Mouse (Mus musculus): ENCODE results near the gene Pfdn6. TPM values are rescaled to one million over a fixed set of nuclear protein-coding genes. Genes with fewer than 3 reads are reported as not detected.

Pfdn6 gene
- polyA plus RNA-seq, 1 experiment, result not detected

- WGBS, result under 1% methylated on average over 41 of the region's 45 CpGs
- TF ChIP-seq CTCF (IDR thresholded peaks at IDR 0.05; ENCODE audit: insufficient read depth, low read depth, low read length), result no peak
- peak; percentile 72 for TF ChIP-seq POLR2A (IDR thresholded peaks at IDR 0.05; ENCODE audit: insufficient read depth, low read depth, low read length)
Observed at GRCm38 (mm10) chr17:33951021-33951946, 11.1 kb upstream of the Pfdn6 start, which contains the start of gene B3galt4. Gene B3galt4 (minus strand): TSS chr17:33951488.

GRCm38 (mm10) chr17:33950131-33950625, 10.0 kb upstream of the Pfdn6 start:
- Histone ChIP-seq H3K4me3 (ENCODE audit: insufficient read depth, low read depth, low read length) (peak overlapping the region; percentile 72), H3K27ac (ENCODE audit: insufficient read depth, low read depth, low read length) (no peak overlapping the region), H3K4me1 (ENCODE audit: control insufficient read depth, insufficient read depth, low read length) (peaks cover 35% of the 10 kb centered on the region)
- 63% methylated on average over 10 of the region's 10 CpGs for WGBS
- TF ChIP-seq CTCF (IDR thresholded peaks at IDR 0.05; ENCODE audit: insufficient read depth, low read depth, low read length), result no peak

More at GRCm38 (mm10) chr17:33951021-33951946, 11.1 kb upstream of the Pfdn6 start, which contains the start of gene B3galt4:
- Histone ChIP-seq H3K4me3 (ENCODE audit: insufficient read depth, low read depth, low read length) (peak within 1 kb of the TSS; percentile 72), H3K27ac (ENCODE audit: insufficient read depth, low read depth, low read length) (peak within 1 kb of the TSS; percentile 76), H3K4me1 (ENCODE audit: control insufficient read depth, insufficient read depth, low read length) (peaks cover 35% of the 10 kb centered on the region)

- Histone ChIP-seq H3K27ac (ENCODE audit: insufficient read depth, low read depth, low read length) (no peak overlapping the region), H3K4me3 (ENCODE audit: insufficient read depth, low read depth, low read length) (no peak overlapping the region), H3K4me1 (ENCODE audit: control insufficient read depth, insufficient read depth, low read length) (peaks cover 27% of the 10 kb centered on the region)
- 91% methylated on average over 19 of the region's 19 CpGs for WGBS
- TF ChIP-seq POLR2A (IDR thresholded peaks at IDR 0.05; ENCODE audit: insufficient read depth, low read depth, low read length) (no peak), CTCF (IDR thresholded peaks at IDR 0.05; ENCODE audit: insufficient read depth, low read depth, low read length) (no peak)
Observed at GRCm38 (mm10) chr17:33948905-33949537, 8.9 kb upstream of the Pfdn6 start.

- WGBS, result 87% methylated on average over 22 of the region's 22 CpGs
- Histone ChIP-seq H3K27ac (ENCODE audit: insufficient read depth, low read depth, low read length) (no peak overlapping the region), H3K4me3 (ENCODE audit: insufficient read depth, low read depth, low read length) (no peak overlapping the region), H3K4me1 (ENCODE audit: control insufficient read depth, insufficient read depth, low read length) (peaks cover 27% of the 10 kb centered on the region)
- TF ChIP-seq POLR2A (IDR thresholded peaks at IDR 0.05; ENCODE audit: insufficient read depth, low read depth, low read length), result no peak
- no peak for TF ChIP-seq CTCF (IDR thresholded peaks at IDR 0.05; ENCODE audit: insufficient read depth, low read depth, low read length)
Observed at GRCm38 (mm10) chr17:33948090-33948904, 8.2 kb upstream of the Pfdn6 start.

- no peak for TF ChIP-seq POLR2A (IDR thresholded peaks at IDR 0.05; ENCODE audit: insufficient read depth, low read depth, low read length)
- TF ChIP-seq CTCF (IDR thresholded peaks at IDR 0.05; ENCODE audit: insufficient read depth, low read depth, low read length), result no peak
- 89% methylated on average over 10 of the region's 10 CpGs for WGBS
- peaks cover 27% of the 10 kb centered on the region for H3K4me1 ChIP-seq (ENCODE audit: control insufficient read depth, insufficient read depth, low read length)
- H3K4me3 ChIP-seq (ENCODE audit: insufficient read depth, low read depth, low read length), result no peak overlapping the region
- H3K27ac ChIP-seq (ENCODE audit: insufficient read depth, low read depth, low read length), result no peak overlapping the region
Observed at GRCm38 (mm10) chr17:33947430-33948089, 7.4 kb upstream of the Pfdn6 start.

- H3K4me1 ChIP-seq (ENCODE audit: control insufficient read depth, insufficient read depth, low read length), result peaks cover 20% of the 10 kb centered on the region
- H3K4me3 ChIP-seq (ENCODE audit: insufficient read depth, low read depth, low read length), result no peak overlapping the region
- no peak overlapping the region for H3K27ac ChIP-seq (ENCODE audit: insufficient read depth, low read depth, low read length)
- TF ChIP-seq POLR2A (IDR thresholded peaks at IDR 0.05; ENCODE audit: insufficient read depth, low read depth, low read length) (no peak), CTCF (IDR thresholded peaks at IDR 0.05; ENCODE audit: insufficient read depth, low read depth, low read length) (no peak)
- 92% methylated on average over 15 of the region's 15 CpGs for WGBS
Observed at GRCm38 (mm10) chr17:33943454-33943853, 3.3 kb upstream of the Pfdn6 start.

GRCm38 (mm10) chr17:33941381-33941780, 1.2 kb upstream of the Pfdn6 start:
- Histone ChIP-seq H3K4me1 (ENCODE audit: control insufficient read depth, insufficient read depth, low read length) (peaks cover 20% of the 10 kb centered on the region), H3K4me3 (ENCODE audit: insufficient read depth, low read depth, low read length) (peak overlapping the region; percentile 77), H3K27ac (ENCODE audit: insufficient read depth, low read depth, low read length) (no peak overlapping the region)
- 59% methylated on average over 19 of the region's 19 CpGs for WGBS
- TF ChIP-seq POLR2A (IDR thresholded peaks at IDR 0.05; ENCODE audit: insufficient read depth, low read depth, low read length) (no peak), CTCF (IDR thresholded peaks at IDR 0.05; ENCODE audit: insufficient read depth, low read depth, low read length) (no peak)

GRCm38 (mm10) chr17:33940981-33941380, 838 bp upstream of the Pfdn6 start:
- Histone ChIP-seq H3K4me3 (ENCODE audit: insufficient read depth, low read depth, low read length) (peak overlapping the region; percentile 77), H3K27ac (ENCODE audit: insufficient read depth, low read depth, low read length) (no peak overlapping the region), H3K4me1 (ENCODE audit: control insufficient read depth, insufficient read depth, low read length) (peaks cover 20% of the 10 kb centered on the region)
- TF ChIP-seq POLR2A (IDR thresholded peaks at IDR 0.05; ENCODE audit: insufficient read depth, low read depth, low read length) (no peak), CTCF (IDR thresholded peaks at IDR 0.05; ENCODE audit: insufficient read depth, low read depth, low read length) (no peak)
- 4% methylated on average over 26 of the region's 26 CpGs for WGBS
